Mouse (Mus musculus) midbrain, embryonic 12.5 days (tissue): ENCODE measurements around the gene 1500011B03Rik. TPM values are rescaled to one million over a fixed set of nuclear protein-coding genes. Genes with fewer than 3 reads are reported as not detected.

ENCODE experiments used
- ATAC-seq: fragments of 200-750 bp; cut with Nextera tagmentation; 2 replicates; pipeline ENCODE4 v1.8.0; 2017; ENCODE audit warnings: low read depth, moderate TSS enrichment, moderate library complexity; ENCODE audit not compliant: low FRiP score
- H3K27ac ChIP-seq: fragments of 300-500 bp; sonication (generic); replicated peaks from 2 replicates; pipeline ENCODE4 v1.5.1; 2016; ENCODE audit warnings: mild to moderate bottlenecking
- H3K27me3 ChIP-seq: fragments of 300-500 bp; sonication (generic); 2 replicates; pipeline ENCODE4 v1.6.1; 2016; ENCODE audit warnings: mild to moderate bottlenecking
- H3K36me3 ChIP-seq: fragments of 300-500 bp; sonication (generic); 2 replicates; pipeline ENCODE4 v1.6.1; 2016
- H3K4me1 ChIP-seq: fragments of 300-500 bp; sonication (generic); 2 replicates; pipeline ENCODE4 v1.6.1; 2016
- H3K4me2 ChIP-seq: fragments of 300-500 bp; sonication (generic); replicated peaks from 2 replicates; pipeline ENCODE4 v1.6.1; 2016; ENCODE audit warnings: mild to moderate bottlenecking, moderate library complexity
- H3K4me3 ChIP-seq: fragments of 300-500 bp; sonication (generic); 2 replicates; pipeline ENCODE4 v1.5.1; 2016; ENCODE audit warnings: mild to moderate bottlenecking
- H3K9ac ChIP-seq: fragments of 300-500 bp; sonication (generic); replicated peaks from 2 replicates; pipeline ENCODE4 v1.6.1; 2016; ENCODE audit warnings: mild to moderate bottlenecking, moderate library complexity
- H3K9me3 ChIP-seq: fragments of 300-500 bp; sonication (generic); 2 replicates; pipeline ENCODE4 v1.6.1; 2016; ENCODE audit warnings: mild to moderate bottlenecking
- WGBS: fragments of 180-500 bp; shearing (Covaris S2); methylation state at CpG from one replicate; pipeline ENCODE4 v1.1.7; 2016; 5-methylcytosine and 5-hydroxymethylcytosine counted together
- polyA plus RNA-seq: library from polyadenylated mRNA; unstranded; fragments of >200 nt; fragmentation: Nextera tagmentation; extraction: Ambion mirVana; gene quantifications from 2 replicates; pipeline ENCODE4 v1.2.1, GENCODE M21; 2016

Gene 1500011B03Rik
- polyA plus RNA-seq, 1 experiment from 2014 or later = 167 TPM

DNA sequence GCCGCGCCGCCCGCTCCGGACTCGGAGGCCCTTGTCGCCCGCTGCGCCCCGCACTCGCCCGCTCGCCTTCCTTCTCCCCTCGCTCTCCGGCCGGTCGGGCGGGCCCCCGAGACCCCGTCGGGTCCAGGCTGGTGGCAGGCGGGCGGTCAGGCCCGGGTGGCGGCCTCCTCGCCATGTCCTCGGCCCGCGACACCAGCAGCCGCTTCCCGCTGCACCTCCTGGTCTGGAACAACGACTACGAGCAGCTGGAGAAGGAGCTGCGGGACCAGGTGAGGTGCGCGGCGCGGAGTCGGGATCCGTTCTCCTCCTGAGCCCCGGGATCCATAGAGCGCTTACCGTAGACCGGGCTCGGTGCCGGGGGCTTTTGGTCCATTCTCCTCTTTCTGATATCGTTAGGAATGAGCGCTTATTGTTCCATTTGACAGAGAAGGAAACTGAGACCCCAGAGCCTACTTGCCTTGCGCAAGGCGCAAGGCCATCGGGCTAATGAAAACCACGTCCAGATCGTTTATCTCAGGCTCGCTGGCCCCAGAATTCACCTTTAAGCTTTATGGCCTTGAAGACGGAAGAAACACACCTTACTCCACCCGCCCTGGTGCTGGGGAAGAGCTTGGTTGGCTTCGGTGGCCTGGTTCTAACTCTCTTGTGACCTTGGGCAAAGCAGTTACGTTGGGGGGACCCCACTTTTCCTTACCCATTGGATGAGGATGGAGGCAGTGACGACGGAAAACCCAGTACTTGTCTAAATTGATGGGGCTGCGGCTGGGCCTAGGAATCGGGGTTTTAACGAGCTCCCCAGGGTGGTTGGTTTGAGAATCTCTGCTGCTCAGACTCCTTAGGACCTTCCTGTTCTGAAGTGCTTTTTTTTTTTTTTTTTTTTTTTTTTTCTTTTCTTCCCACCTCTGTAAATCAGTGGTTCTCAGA lies 48.0 kb downstream of the 1500011B03Rik start, which contains the start of gene Git2:
TSS of gene Git2 (minus strand) at position 462 of the 924 bp plus-strand sequence.
- peak within 1 kb of the TSS; percentile 91 for H3K27ac ChIP-seq
- H3K4me3 ChIP-seq = peak within 1 kb of the TSS; percentile 88
- 1% methylated on average over 44 of the region's 63 CpGs for WGBS
- H3K36me3 ChIP-seq = no peaks in the 10 kb centered on the region
- no peaks in the 10 kb centered on the region for H3K27me3 ChIP-seq
- ATAC-seq = no peak
- no peaks in the 10 kb centered on the region for H3K9me3 ChIP-seq
- H3K4me1 ChIP-seq = peaks cover 37% of the 10 kb centered on the region
- H3K4me2 ChIP-seq = peak within 1 kb of the TSS; percentile 85
- H3K9ac ChIP-seq = peak within 1 kb of the TSS; percentile 99

DNA sequence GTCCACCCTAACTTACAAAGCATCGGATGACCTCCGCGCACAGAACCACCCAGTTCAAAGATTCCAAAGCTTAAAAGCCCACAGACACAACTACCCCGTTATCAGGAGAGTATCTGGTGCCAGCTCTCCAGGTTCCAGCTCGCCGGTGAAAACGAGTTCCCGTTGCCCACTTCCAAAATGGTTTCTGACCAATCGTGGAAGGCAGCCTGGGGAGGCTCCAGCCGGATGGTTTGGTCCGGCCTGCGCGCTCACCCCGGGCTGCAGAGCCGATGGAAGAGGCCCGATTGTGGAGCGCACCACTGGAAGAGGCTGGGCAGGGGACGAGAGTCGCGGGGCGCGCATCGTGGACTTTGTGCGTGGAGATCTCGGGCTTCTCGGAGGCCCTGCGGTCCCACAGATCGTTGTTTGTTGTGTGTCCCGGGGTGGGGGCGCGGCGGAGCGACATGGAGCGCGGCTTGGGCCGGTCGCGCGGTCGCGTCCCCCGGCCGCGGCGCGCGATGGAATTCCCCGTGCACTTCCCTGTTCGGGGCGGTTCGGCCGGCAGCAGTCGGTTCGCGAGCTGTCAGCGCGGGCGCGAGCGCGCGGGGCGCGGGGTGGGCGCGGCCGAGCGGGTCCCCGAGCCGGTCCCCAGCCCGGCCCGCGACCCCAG lies 48.7 kb downstream of the 1500011B03Rik start, which contains the start of gene Ankrd13a:
TSS of gene Ankrd13a (plus strand) at position 275 of the 649 bp plus-strand sequence.
- peak within 1 kb of the TSS; percentile 85 for H3K4me2 ChIP-seq
- peaks cover 37% of the 10 kb centered on the region for H3K4me1 ChIP-seq
- peak within 1 kb of the TSS; percentile 99 for H3K9ac ChIP-seq
- peak; percentile 86 for ATAC-seq
- no peaks in the 10 kb centered on the region for H3K36me3 ChIP-seq
- no peaks in the 10 kb centered on the region for H3K9me3 ChIP-seq
- H3K27me3 ChIP-seq = no peaks in the 10 kb centered on the region
- H3K4me3 ChIP-seq = peak within 1 kb of the TSS; percentile 88
- peak within 1 kb of the TSS; percentile 91 for H3K27ac ChIP-seq
- under 1% methylated on average over 55 of the region's 73 CpGs for WGBS

DNA sequence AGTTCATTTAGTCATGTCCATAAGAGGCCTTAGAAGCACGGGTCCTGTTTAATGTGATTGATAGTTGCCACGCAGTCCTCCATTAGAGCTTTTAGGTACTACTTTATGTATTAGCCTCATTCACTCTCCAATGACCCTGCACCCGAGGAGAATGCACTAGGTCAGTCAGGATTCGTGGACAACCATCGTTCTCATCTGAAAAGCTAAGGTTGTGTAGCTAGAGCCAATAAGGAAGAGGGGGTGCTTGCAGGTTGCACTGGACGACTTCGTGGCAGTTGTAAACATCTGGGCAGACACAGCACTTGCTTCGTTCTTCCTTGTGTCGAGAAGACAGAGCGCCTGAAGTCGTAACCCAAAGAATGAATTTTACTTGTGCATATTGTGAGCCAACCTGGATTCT lies 49.5 kb downstream of the 1500011B03Rik start:
- Histone ChIP-seq H3K9ac (peak overlapping the region; percentile 99), H3K4me2 (peak overlapping the region; percentile 85), H3K27ac (peak overlapping the region; percentile 91), H3K4me3 (peak overlapping the region; percentile 88), H3K36me3 (no peaks in the 10 kb centered on the region), H3K27me3 (no peaks in the 10 kb centered on the region), H3K9me3 (no peaks in the 10 kb centered on the region), H3K4me1 (peaks cover 37% of the 10 kb centered on the region)
- 0 out of 2 replicates have a peak, but pooled peaks have one; percentile 7 for ATAC-seq
- WGBS = 4% methylated on average over 11 of the region's 11 CpGs

DNA sequence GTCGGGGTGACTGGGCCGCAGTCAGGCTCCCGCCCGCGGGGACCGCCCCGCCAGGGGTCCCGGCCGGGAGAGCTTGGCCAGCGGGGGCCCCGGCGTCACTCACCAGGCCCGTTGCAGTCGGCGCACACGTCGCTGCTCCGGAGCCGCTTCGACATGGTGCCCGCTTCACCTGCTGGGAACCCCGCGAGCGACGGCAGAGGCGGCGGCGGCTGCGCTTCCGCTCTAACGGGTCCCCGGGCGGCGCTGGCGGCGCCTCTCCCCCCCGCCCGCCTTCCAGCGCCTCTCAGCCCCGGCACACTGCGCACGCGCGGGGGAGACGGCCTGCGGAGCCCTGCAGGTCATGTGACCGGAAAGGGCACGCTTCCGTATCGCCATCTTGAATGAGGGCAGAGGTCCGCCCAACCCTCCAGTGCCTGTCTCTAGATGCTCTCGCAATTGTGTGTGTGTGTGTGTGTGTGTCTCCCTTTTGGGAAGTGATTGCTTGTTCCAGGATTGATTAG lies 50.0 kb downstream of the 1500011B03Rik start:
- peak overlapping the region; percentile 91 for H3K27ac ChIP-seq
- peak overlapping the region; percentile 99 for H3K9ac ChIP-seq
- H3K4me2 ChIP-seq = peak overlapping the region; percentile 85
- no peaks in the 10 kb centered on the region for H3K27me3 ChIP-seq
- H3K4me3 ChIP-seq = peak overlapping the region; percentile 88
- peak; percentile 75 for ATAC-seq
- under 1% methylated on average over 40 of the region's 52 CpGs for WGBS
- no peaks in the 10 kb centered on the region for H3K36me3 ChIP-seq
- no peaks in the 10 kb centered on the region for H3K9me3 ChIP-seq
- H3K4me1 ChIP-seq = peaks cover 37% of the 10 kb centered on the region

DNA sequence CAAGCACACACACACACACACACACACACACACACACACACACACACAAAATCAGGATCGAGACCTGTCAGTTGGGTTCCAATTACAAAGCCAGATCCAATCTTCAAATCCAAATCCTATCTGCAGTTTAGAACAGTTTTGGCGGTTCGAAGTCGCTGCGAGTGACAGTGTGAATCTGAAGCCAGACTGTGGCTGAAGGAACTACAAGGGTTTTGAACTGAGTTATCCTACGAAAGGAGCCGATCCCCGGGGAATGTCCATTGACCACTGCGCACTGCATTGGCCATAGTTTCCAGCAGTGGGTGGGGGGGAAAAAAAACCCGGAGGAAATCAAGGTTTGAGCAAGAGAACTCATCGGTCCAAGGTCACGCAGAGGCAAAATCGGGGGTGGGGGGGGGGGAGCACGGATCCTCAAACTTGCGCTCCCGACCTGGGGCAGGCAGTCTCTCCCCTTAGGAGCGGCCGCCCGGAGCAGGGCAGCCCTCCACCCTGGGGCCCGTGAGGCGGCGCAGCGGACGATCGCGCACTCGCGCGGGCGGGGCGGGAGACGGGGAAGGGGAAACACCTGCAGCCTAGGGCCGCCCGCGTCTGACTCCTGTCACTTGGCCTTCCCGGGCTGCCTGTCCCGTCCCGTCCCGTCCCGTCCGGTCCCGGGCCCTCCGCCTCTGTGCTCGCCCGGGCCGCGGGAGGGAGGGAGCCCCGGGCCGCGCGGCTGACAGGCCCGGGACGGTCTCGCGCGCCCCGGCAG lies 50.6 kb downstream of the 1500011B03Rik start:
- Histone ChIP-seq H3K4me1 (peaks cover 37% of the 10 kb centered on the region), H3K27ac (peak overlapping the region; percentile 73), H3K36me3 (no peaks in the 10 kb centered on the region), H3K4me2 (peak overlapping the region; percentile 85), H3K9ac (peak overlapping the region; percentile 99), H3K4me3 (peak overlapping the region; percentile 88), H3K9me3 (no peaks in the 10 kb centered on the region), H3K27me3 (no peaks in the 10 kb centered on the region)
- WGBS = 2% methylated on average over 36 of the region's 57 CpGs
- peak; percentile 66 for ATAC-seq

DNA sequence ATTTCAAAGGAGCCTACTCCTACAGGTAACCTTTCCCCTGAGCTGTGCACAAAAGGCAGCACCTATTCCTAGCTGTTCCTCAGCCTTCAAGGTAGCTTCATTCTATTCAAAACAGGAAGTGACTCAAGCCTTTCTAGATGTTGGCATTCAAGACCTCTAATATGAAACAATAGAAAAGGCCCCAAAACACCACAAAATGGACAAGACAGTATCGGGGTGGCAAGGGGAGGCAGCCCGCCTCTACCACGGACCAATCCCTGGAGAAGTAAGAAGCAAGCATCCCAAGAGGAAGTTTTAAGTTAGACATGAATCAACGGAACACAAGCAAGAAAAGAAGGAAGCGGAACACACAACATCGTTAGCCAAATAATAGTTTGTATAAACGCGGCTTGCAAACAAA lies 51.5 kb downstream of the 1500011B03Rik start:
- no peak for ATAC-seq
- 84% methylated on average over 8 of the region's 8 CpGs for whole genome bisulfite sequencing
- Histone ChIP-seq H3K4me2 (peak overlapping the region; percentile 85), H3K36me3 (no peaks in the 10 kb centered on the region), H3K4me3 (peak overlapping the region; percentile 88; the same call in 1 of the 2 replicates), H3K4me1 (peaks cover 35% of the 10 kb centered on the region), H3K9ac (no peak overlapping the region), H3K9me3 (no peaks in the 10 kb centered on the region), H3K27ac (no peak overlapping the region), H3K27me3 (no peaks in the 10 kb centered on the region)

DNA sequence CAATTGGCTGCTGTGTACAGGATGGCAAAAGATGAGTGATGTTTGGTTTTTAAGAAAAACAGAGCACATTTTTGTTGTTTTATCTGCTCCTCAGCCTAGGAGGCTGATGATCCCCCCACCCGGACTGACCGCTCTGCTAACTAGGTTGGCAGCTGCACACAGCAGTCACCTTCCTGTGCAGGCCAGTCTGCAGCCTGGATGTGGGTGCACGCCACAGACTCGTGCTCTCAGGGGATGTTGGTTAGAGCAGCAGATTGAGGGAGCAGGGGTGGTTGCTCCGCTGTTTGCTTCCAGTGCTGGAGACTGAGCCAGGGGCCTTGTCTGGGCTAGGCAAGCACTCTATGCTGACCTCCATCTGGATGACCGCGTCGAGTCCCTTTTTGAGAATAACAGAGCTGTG lies 53.5 kb downstream of the 1500011B03Rik start:
- WGBS = 92% methylated on average over 8 of the region's 8 CpGs
- H3K4me1 ChIP-seq = peaks cover 21% of the 10 kb centered on the region
- no peak for ATAC-seq
- H3K4me3 ChIP-seq = no peak overlapping the region
- no peaks in the 10 kb centered on the region for H3K27me3 ChIP-seq
- H3K9me3 ChIP-seq = no peaks in the 10 kb centered on the region
- H3K4me2 ChIP-seq = no peak overlapping the region
- H3K27ac ChIP-seq = no peak overlapping the region
- no peak overlapping the region for H3K9ac ChIP-seq
- H3K36me3 ChIP-seq = peaks cover 10% of the 10 kb centered on the region

DNA sequence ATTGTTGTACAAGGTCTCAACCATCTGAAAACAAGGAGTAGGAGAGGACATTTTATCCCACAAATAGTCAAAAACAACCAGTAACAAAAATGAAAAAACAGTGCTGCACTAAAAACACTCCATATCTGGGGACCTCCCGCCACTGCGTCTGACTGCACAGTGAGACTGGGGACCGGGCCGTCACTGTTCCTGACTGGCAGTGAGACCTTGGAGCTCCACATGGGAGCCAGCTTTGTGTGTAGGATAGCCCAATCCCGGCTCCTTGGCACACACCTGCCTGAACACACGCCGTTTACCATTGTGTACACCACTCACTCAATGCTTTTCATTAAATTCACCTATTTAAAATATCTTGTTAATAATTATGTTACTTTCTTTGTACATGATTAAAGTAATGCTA lies 56.1 kb downstream of the 1500011B03Rik start:
- no peaks in the 10 kb centered on the region for H3K9me3 ChIP-seq
- WGBS = 92% methylated on average over 7 of the region's 7 CpGs
- H3K4me1 ChIP-seq = peaks cover 17% of the 10 kb centered on the region
- H3K4me2 ChIP-seq = no peak overlapping the region
- no peak for ATAC-seq
- H3K27ac ChIP-seq = no peak overlapping the region
- H3K27me3 ChIP-seq = no peaks in the 10 kb centered on the region
- no peak overlapping the region for H3K4me3 ChIP-seq
- H3K9ac ChIP-seq = no peak overlapping the region
- peaks cover 36% of the 10 kb centered on the region for H3K36me3 ChIP-seq

DNA sequence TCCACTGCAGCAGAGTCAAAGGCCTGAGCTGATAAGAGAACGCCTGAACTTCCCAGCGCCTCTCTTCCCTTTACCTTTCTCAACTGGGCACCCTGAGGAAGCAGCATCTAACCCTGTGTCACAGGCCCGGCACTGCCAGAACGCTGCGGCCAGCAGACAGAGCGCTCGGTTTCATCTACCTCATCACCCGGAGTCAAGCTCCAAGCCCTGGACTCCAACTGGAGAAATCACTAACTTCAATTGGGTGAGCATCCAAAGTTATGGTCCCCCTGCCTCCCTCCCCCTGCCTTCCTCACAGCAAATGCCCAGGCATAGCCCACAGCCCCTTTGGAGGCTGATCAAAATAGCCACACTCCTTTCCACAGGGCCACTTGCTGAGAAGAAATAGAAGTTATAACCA lies 56.6 kb downstream of the 1500011B03Rik start:
- H3K36me3 ChIP-seq = peaks cover 41% of the 10 kb centered on the region
- H3K9ac ChIP-seq = 0 out of 2 replicates have a peak overlapping the region, but pooled peaks have one; percentile 11
- H3K27me3 ChIP-seq = no peaks in the 10 kb centered on the region
- H3K9me3 ChIP-seq = no peaks in the 10 kb centered on the region
- no peak overlapping the region for H3K27ac ChIP-seq
- no peak overlapping the region for H3K4me2 ChIP-seq
- ATAC-seq = no peak
- WGBS = 93% methylated on average over 8 of the region's 8 CpGs
- H3K4me3 ChIP-seq = no peak overlapping the region
- H3K4me1 ChIP-seq = peaks cover 12% of the 10 kb centered on the region

DNA sequence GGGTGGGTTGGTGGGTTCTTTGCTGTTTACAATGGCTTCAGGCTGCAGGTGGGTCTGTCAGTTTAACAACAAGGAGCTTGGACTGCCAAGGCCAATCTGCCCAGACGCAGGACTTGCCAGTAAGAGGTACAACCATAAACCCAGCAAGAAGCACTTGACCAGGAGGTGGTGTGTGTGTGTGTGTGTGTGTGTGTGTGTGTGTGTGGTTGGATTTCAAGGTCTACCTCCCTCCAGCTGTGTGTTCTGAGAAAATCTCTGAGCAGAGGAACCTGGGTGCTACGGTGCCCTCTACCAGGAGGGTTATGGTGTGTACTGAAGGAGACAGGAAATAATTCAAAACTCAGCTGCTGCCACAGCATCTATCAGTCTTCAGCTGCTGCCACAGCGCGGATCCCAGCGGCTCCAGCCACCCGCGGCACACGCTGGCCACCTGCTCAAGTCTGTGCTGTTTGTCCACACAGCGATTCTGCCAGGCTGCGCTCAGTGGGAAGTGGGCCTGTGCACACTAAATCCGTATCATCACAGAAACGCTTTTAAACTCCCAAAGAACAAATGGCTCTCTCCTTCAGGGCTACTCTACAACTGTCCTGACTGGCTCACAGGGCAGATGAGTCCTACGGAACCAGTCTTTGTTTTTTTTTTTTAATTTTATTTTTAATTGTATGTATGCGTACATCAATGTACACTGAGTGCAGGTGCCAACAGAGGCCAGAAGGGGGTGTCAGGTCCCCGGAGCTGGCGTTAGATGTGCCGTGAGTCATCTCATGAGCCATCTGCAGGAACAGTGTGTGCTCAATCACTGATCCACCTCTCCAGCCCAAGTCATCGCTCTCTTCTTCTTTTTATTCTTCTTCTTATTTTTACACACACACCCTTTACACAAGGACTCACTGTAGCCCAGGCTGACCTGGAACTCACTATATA lies 58.2 kb downstream of the 1500011B03Rik start:
- peaks cover 54% of the 10 kb centered on the region for H3K36me3 ChIP-seq

More for the DNA sequence above, 58.2 kb downstream of the 1500011B03Rik start:
- no peak overlapping the region for H3K4me3 ChIP-seq
- no peak overlapping the region for H3K9ac ChIP-seq
- no peaks in the 10 kb centered on the region for H3K9me3 ChIP-seq
- no peaks in the 10 kb centered on the region for H3K27me3 ChIP-seq
- no peak for ATAC-seq
- H3K4me2 ChIP-seq = no peak overlapping the region
- WGBS = 90% methylated on average over 18 of the region's 18 CpGs
- peaks cover 3% of the 10 kb centered on the region; the same call in 1 of the 2 replicates for H3K4me1 ChIP-seq
- H3K27ac ChIP-seq = peak overlapping the region; percentile 1; the same call in 1 of the 2 replicates
